Mouse (Mus musculus): ENCODE results near the gene Dock9. TPM values are rescaled to one million over a fixed set of nuclear protein-coding genes. Genes with fewer than 3 reads are reported as not detected.
"Not testable (repeated sequence)": the region's sequence is repeated elsewhere in the genome, so short reads cannot be mapped to it uniquely, and the experiment has no call there.

Dock9 gene
- polyA plus RNA-seq, 1 experiment from 2014 or later, result 6.4 TPM

DNA sequence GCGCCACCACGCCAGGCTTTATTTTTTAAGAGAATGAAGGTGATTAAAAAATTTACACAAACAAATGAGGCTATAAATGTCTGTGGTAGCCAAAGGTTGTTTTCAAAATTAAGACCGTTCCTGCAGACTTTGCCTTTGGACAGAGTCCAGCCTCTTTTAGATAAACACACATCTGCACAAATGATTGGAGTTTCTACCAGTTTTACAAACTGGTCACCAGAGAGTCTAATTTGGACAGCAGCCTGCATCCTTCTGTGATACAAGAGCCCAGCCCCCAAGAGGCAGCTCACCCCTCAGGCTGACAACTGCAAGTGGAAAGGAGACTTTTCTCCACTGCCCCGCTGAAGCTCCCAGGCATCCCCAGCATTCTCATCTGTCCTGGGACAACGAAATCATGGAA, 76.2 kb downstream of the Dock9 start:
- Histone ChIP-seq H3K9ac (ENCODE audit: low read length) (no peak overlapping the region), H3K9me3 (ENCODE audit: control insufficient read depth, low read length) (no peaks in the 10 kb centered on the region), H3K27me3 (ENCODE audit: control insufficient read depth, insufficient read depth, low read length) (no peaks in the 10 kb centered on the region), H3K4me3 (ENCODE audit: low read depth, low read length) (no peak overlapping the region), H3K4me2 (replicated peaks; ENCODE audit: low read depth) (no peak overlapping the region), H3K27ac (replicated peaks) (no peak overlapping the region), H3K4me1 (replicated peaks; ENCODE audit: control insufficient read depth, insufficient read depth) (no peaks in the 10 kb centered on the region), H3K36me3 (ENCODE audit: control insufficient read depth, insufficient read depth, low read length) (no peaks in the 10 kb centered on the region)
- TF ChIP-seq CTCF (IDR thresholded peaks at IDR 0.05; ENCODE audit: low read depth), result no peak
- no peak for TF ChIP-seq EP300 (optimal IDR thresholded peaks at IDR 0.05)
- DNase-seq (ENCODE audit: low spot score), result no peak
- WGBS, result 65% methylated on average over 5 of the region's 5 CpGs
- ATAC-seq (ENCODE audit: low FRiP score, low TSS enrichment), result no peak

DNA sequence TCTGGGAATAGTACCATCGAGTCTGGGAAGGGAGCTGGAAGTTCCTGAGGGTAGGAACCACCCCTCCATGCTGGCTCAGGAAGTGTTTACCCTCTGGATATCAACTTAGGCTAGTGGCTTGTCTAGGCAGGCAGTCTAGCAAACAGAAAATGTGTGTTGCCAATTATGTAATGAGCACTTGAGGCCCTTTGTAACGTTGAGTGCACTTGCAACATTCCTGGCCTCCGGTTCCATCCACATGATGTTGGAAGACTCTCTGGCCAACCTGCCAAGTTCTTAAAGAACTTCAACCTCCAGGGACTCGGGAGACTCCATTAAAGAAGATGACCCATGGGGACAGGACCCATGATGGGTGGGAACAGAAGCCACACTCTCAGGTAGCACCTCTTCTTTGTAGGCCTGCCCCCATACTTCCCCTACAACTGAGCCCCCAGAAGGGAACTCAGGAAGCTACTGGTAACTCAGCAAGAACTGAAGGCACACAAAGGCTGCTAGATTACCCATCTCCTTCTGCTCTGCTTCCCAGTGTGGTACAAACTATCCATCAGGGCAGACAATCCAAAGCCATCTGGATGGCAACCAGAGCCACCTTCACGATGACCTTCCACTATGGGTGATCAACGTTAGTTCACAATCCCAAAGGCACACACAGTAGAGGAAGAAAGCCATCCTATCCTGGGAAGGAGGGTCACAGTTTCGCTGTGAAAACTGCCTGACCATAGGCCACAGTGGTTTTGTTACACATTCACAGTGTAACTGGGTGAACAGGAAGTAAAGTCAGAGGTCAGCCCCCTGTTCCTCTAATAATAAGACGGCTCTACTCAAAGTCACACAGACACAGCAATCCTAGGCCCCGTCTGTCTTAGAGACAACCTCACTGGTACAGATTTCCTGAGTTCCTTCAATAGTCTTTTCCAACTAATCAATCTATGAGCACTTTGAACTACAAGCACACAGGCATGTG, 77.7 kb downstream of the Dock9 start:
- H3K4me2 ChIP-seq (replicated peaks; ENCODE audit: low read depth), result no peak overlapping the region
- WGBS, result 64% methylated on average over 9 of the region's 9 CpGs
- DNase-seq (ENCODE audit: low spot score) (no peak), ATAC-seq (ENCODE audit: low FRiP score, low TSS enrichment) (no peak)
- H3K27me3 ChIP-seq (ENCODE audit: control insufficient read depth, insufficient read depth, low read length), result no peaks in the 10 kb centered on the region
- no peak overlapping the region for H3K4me3 ChIP-seq (ENCODE audit: low read depth, low read length)
- H3K36me3 ChIP-seq (ENCODE audit: control insufficient read depth, insufficient read depth, low read length), result no peaks in the 10 kb centered on the region
- H3K4me1 ChIP-seq (replicated peaks; ENCODE audit: control insufficient read depth, insufficient read depth), result no peaks in the 10 kb centered on the region
- TF ChIP-seq CTCF (IDR thresholded peaks at IDR 0.05; ENCODE audit: low read depth), result no peak
- no peak for TF ChIP-seq EP300 (optimal IDR thresholded peaks at IDR 0.05)
- no peaks in the 10 kb centered on the region for H3K9me3 ChIP-seq (ENCODE audit: control insufficient read depth, low read length)
- H3K9ac ChIP-seq (ENCODE audit: low read length), result no peak overlapping the region
- no peak overlapping the region for H3K27ac ChIP-seq (replicated peaks)

DNA sequence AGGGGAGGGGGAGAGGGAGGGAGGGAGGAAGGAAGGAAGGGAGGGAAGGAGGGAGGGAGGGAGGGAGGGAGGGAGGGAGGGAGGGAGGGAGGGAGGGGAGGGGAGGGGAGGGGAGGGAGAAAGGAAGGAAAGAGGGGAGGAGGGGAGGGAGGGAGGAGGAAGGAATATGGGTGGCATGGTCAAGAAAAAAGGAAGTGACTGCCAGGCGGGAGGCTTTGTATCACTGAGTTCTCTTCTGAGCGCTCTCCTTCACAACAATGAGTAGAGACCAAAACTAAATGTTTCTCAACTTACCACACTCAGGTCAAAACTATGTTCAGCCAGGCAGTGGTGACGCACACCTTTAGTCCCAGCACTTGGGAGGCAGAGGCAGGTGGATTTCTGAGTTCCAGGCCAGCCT, 82.8 kb downstream of the Dock9 start:
- DNase-seq (ENCODE audit: low spot score); H3K9me3 ChIP-seq (ENCODE audit: control insufficient read depth, low read length); H3K36me3 ChIP-seq (ENCODE audit: control insufficient read depth, insufficient read depth, low read length); H3K4me3 ChIP-seq (ENCODE audit: low read depth, low read length); H3K27me3 ChIP-seq (ENCODE audit: control insufficient read depth, insufficient read depth, low read length); H3K4me2 ChIP-seq (replicated peaks; ENCODE audit: low read depth); H3K4me1 ChIP-seq (replicated peaks; ENCODE audit: control insufficient read depth, insufficient read depth); ATAC-seq (ENCODE audit: low FRiP score, low TSS enrichment); H3K9ac ChIP-seq (ENCODE audit: low read length); H3K27ac ChIP-seq (replicated peaks): not testable (repeated sequence)
- 91% methylated on average over 3 of the region's 3 CpGs for WGBS

DNA sequence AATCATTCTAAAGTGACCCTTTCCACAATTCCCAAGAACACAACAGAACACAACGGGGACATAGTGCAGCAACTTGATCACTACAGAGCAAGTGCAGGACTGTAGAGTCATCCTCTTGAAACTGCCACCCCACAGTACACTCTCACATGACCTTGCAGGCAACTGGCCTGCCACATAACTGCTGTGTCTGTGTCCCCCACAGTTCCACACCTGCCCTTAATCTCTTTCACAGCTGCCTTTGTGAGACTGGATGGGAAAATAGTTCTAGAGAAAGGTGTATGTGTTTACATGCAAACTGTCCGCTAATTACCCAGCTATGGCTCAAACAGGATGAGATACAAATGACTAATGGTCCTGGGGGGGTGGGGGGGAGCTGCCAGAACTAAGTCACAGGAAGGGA, 83.4 kb downstream of the Dock9 start:
- no peak for ATAC-seq (ENCODE audit: low FRiP score, low TSS enrichment)
- no peaks in the 10 kb centered on the region for H3K27me3 ChIP-seq (ENCODE audit: control insufficient read depth, insufficient read depth, low read length)
- WGBS, result 77% methylated on average over 2 of the region's 2 CpGs

DNA sequence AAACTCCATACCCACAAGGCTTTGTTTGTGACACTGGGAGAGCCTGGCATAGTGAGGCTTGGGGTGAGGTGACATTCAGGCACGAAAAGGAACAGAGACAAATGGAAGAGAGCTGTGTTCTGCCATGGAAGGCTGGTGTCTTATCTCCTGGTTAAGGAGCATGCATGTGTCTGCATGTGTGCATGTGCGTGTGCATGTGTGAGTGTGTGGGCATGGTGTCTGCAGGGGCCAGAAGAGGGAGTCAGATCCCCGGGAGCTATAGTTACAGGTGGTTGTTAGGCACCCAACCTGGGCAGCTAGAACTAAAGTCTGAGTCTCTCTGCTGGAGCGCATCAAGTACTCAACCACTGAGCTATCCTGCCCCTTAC, 83.8 kb downstream of the Dock9 start:
- H3K4me2 ChIP-seq (replicated peaks; ENCODE audit: low read depth), result no peak overlapping the region
- H3K4me3 ChIP-seq (ENCODE audit: low read depth, low read length), result no peak overlapping the region
- no peak overlapping the region for H3K27ac ChIP-seq (replicated peaks)
- H3K4me1 ChIP-seq (replicated peaks; ENCODE audit: control insufficient read depth, insufficient read depth), result no peaks in the 10 kb centered on the region
- H3K9ac ChIP-seq (ENCODE audit: low read length), result no peak overlapping the region
- H3K27me3 ChIP-seq (ENCODE audit: control insufficient read depth, insufficient read depth, low read length), result no peaks in the 10 kb centered on the region
- no peaks in the 10 kb centered on the region for H3K36me3 ChIP-seq (ENCODE audit: control insufficient read depth, insufficient read depth, low read length)
- WGBS, result 70% methylated on average over 4 of the region's 4 CpGs
- H3K9me3 ChIP-seq (ENCODE audit: control insufficient read depth, low read length), result no peaks in the 10 kb centered on the region
- TF ChIP-seq EP300 (optimal IDR thresholded peaks at IDR 0.05) (no peak), CTCF (IDR thresholded peaks at IDR 0.05; ENCODE audit: low read depth) (no peak)
- DNase-seq (ENCODE audit: low spot score) (no peak), ATAC-seq (ENCODE audit: low FRiP score, low TSS enrichment) (no peak)

More for the DNA sequence above, 83.4 kb downstream of the Dock9 start:
- Histone ChIP-seq H3K27ac (replicated peaks) (no peak overlapping the region), H3K4me1 (replicated peaks; ENCODE audit: control insufficient read depth, insufficient read depth) (no peaks in the 10 kb centered on the region), H3K36me3 (ENCODE audit: control insufficient read depth, insufficient read depth, low read length) (no peaks in the 10 kb centered on the region), H3K9ac (ENCODE audit: low read length) (no peak overlapping the region), H3K9me3 (ENCODE audit: control insufficient read depth, low read length) (no peaks in the 10 kb centered on the region), H3K4me2 (replicated peaks; ENCODE audit: low read depth) (no peak overlapping the region), H3K4me3 (ENCODE audit: low read depth, low read length) (no peak overlapping the region)
- no peak for TF ChIP-seq EP300 (optimal IDR thresholded peaks at IDR 0.05)
- no peak for TF ChIP-seq CTCF (IDR thresholded peaks at IDR 0.05; ENCODE audit: low read depth)
- no peak for DNase-seq (ENCODE audit: low spot score)

DNA sequence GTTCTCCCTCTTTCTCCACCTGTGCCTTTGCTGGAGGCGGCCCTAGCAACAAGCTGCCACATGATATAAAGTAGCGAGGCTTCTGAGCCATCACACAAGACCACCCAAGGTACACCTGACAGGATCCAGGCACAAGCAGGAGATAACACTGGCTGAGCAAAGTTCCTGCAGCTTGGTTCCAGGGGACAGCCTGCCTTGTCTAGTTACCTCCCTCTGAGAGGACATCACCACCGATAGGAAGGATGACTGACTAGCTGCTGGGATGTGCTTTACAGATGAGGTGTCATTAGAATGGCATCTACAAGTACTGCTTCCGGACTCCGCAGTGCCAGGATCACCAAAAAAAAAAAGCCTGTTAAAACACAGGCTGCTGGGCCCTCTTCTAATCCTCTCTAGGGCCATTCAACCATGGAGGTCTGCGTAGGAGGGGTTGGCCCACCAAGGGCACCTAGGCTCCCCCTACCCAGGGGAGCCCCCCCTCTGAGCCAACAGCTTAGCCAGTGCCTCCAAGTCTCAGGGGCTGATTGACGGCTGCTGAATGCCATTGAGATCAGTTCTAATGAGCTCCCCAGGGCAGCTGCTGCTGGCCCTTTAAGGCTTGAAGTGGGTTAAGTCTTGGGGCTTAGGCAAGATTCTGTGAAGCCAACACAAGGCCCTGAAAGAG, 84.3 kb downstream of the Dock9 start:
- H3K27me3 ChIP-seq (ENCODE audit: control insufficient read depth, insufficient read depth, low read length), result no peaks in the 10 kb centered on the region
- H3K9ac ChIP-seq (ENCODE audit: low read length), result no peak overlapping the region
- H3K4me1 ChIP-seq (replicated peaks; ENCODE audit: control insufficient read depth, insufficient read depth), result no peaks in the 10 kb centered on the region
- H3K9me3 ChIP-seq (ENCODE audit: control insufficient read depth, low read length), result no peaks in the 10 kb centered on the region
- no peak for ATAC-seq (ENCODE audit: low FRiP score, low TSS enrichment)
- no peak for TF ChIP-seq EP300 (optimal IDR thresholded peaks at IDR 0.05)
- TF ChIP-seq CTCF (IDR thresholded peaks at IDR 0.05; ENCODE audit: low read depth), result no peak
- 48% methylated on average over 7 of the region's 7 CpGs for WGBS
- peak overlapping the region; percentile 53; the same call in 1 of the 2 replicates for H3K27ac ChIP-seq (replicated peaks)
- no peak overlapping the region for H3K4me2 ChIP-seq (replicated peaks; ENCODE audit: low read depth)
- no peak for DNase-seq (ENCODE audit: low spot score)
- H3K4me3 ChIP-seq (ENCODE audit: low read depth, low read length), result no peak overlapping the region
- H3K36me3 ChIP-seq (ENCODE audit: control insufficient read depth, insufficient read depth, low read length), result no peaks in the 10 kb centered on the region

Data from stomach, postnatal 0 days (tissue).